Mouse (Mus musculus) CH12.LX (cell line): ENCODE results near the gene Nbea. TPM values are rescaled to one million over a fixed set of nuclear protein-coding genes. Genes with fewer than 3 reads are reported as not detected.

Source experiments
- DNase-seq: peaks from one replicate; pipeline ENCODE4 v3.0.0-alpha.2; 2013; ENCODE audit errors: extremely low read depth
- H3K27ac ChIP-seq: 2 replicates; pipeline ENCODE4 v1.5.1; 2012; ENCODE audit warnings: low read depth, mild to moderate bottlenecking, control low read depth, moderate library complexity; ENCODE audit not compliant: insufficient read depth
- H3K27me3 ChIP-seq: replicated peaks from 2 replicates; pipeline ENCODE3; 2012; ENCODE audit warnings: inconsistent platforms
- H3K36me3 ChIP-seq, 2 experiments: replicated peaks in 1 of 2; 2 replicates each; pipeline versions ENCODE3 to v1.6.1; 2012; ENCODE audit warnings: inconsistent platforms in 1 of 2, low read length in 1 of 2, mild to moderate bottlenecking in 1 of 2, mixed read lengths in 1 of 2, moderate library complexity in 1 of 2; ENCODE audit not compliant: control insufficient read depth in 1 of 2, insufficient read depth in 1 of 2
- H3K4me1 ChIP-seq, 2 experiments: 2 replicates each; pipeline ENCODE4 v1.6.1; 2012; ENCODE audit warnings: inconsistent platforms in 1 of 2, moderate library complexity in 1 of 2; ENCODE audit not compliant: insufficient read depth in 2 of 2, control insufficient read depth in 1 of 2
- H3K4me2 ChIP-seq: 2 replicates; pipeline ENCODE4 v1.6.1; 2012; ENCODE audit warnings: low read depth, mild to moderate bottlenecking, control low read depth; ENCODE audit not compliant: poor library complexity, insufficient read depth, severe bottlenecking
- H3K4me3 ChIP-seq, 3 experiments: fragments of 150-350 bp in 1 of 3; sonication (generic) in 1 of 3; replicated peaks in 1 of 3; 2 replicates each; pipeline versions ENCODE3 to v1.5.1; 2011 to 2012; ENCODE audit warnings: low read depth in 2 of 3, low read length in 2 of 3, mild to moderate bottlenecking in 2 of 3, moderate library complexity in 2 of 3, control low read depth in 1 of 3, improper control_type of control experiment in 1 of 3, inconsistent platforms in 1 of 3, mixed read lengths in 1 of 3; ENCODE audit not compliant: poor library complexity in 1 of 3
- H3K79me2 ChIP-seq: replicated peaks from 2 replicates; pipeline ENCODE4 v1.6.1; 2012; ENCODE audit warnings: mild to moderate bottlenecking, moderate library complexity; ENCODE audit not compliant: control insufficient read depth, poor library complexity, insufficient read depth, severe bottlenecking; ENCODE audit errors: extremely low read depth
- H3K9ac ChIP-seq: 2 replicates; pipeline ENCODE4 v1.6.1; 2012; ENCODE audit warnings: low read depth, mild to moderate bottlenecking, control low read depth, moderate library complexity; ENCODE audit not compliant: insufficient read depth
- H3K9me3 ChIP-seq: replicated peaks from 2 replicates; pipeline ENCODE3; 2012; ENCODE audit warnings: low read length, inconsistent platforms, mixed read lengths
- CHD1 ChIP-seq: IDR thresholded peaks from 2 replicates; pipeline ENCODE4 v1.6.1; 2012; ENCODE audit warnings: low read depth, low read length, improper control_type of control experiment, inconsistent platforms
- ELF1 ChIP-seq: IDR thresholded peaks from 2 replicates; pipeline ENCODE4 v1.6.1; 2014; ENCODE audit warnings: low read depth, mild to moderate bottlenecking, inconsistent platforms, low read length, improper control_type of control experiment
- EP300 ChIP-seq: IDR thresholded peaks from 2 replicates; pipeline ENCODE4 v1.6.1; 2011; ENCODE audit warnings: low read length, improper control_type of control experiment
- ETS1 ChIP-seq: conservative IDR thresholded peaks from 2 replicates; pipeline ENCODE4 v1.6.1; 2012; ENCODE audit warnings: low read depth, mild to moderate bottlenecking, inconsistent platforms, low read length, improper control_type of control experiment, moderate library complexity
- GABPA ChIP-seq: IDR thresholded peaks from 2 replicates; pipeline ENCODE4 v1.6.1; 2012; ENCODE audit warnings: low read depth, low read length, improper control_type of control experiment, inconsistent platforms; ENCODE audit not compliant: insufficient replicate concordance
- IRF4 ChIP-seq: IDR thresholded peaks from 2 replicates; pipeline ENCODE4 v1.6.1; 2014; ENCODE audit warnings: low read depth, mild to moderate bottlenecking, inconsistent platforms, low read length, improper control_type of control experiment
- JUND ChIP-seq: conservative IDR thresholded peaks from 2 replicates; pipeline ENCODE4 v1.6.1; 2011; ENCODE audit warnings: low read depth, low read length, improper control_type of control experiment
- KAT2A ChIP-seq: IDR thresholded peaks from 2 replicates; pipeline ENCODE4 v1.6.1; 2012; ENCODE audit warnings: low read length, improper control_type of control experiment, inconsistent platforms; ENCODE audit not compliant: insufficient replicate concordance
- MAX ChIP-seq: IDR thresholded peaks from 2 replicates; pipeline ENCODE4 v1.6.1; 2011; ENCODE audit warnings: low read length, improper control_type of control experiment
- MEF2A ChIP-seq: IDR thresholded peaks from 2 replicates; pipeline ENCODE4 v1.6.1; 2014; ENCODE audit warnings: low read depth, mild to moderate bottlenecking, inconsistent platforms, low read length, improper control_type of control experiment, borderline replicate concordance
- MXI1 ChIP-seq: IDR thresholded peaks from 2 replicates; pipeline ENCODE4 v1.6.1; 2011; ENCODE audit warnings: mild to moderate bottlenecking, low read depth, low read length, improper control_type of control experiment
- NELFE ChIP-seq: IDR thresholded peaks from 2 replicates; pipeline ENCODE4 v1.6.1; 2011; ENCODE audit warnings: low read depth, low read length, improper control_type of control experiment
- PAX5 ChIP-seq: IDR thresholded peaks from 2 replicates; pipeline ENCODE4 v1.6.1; 2012; ENCODE audit warnings: low read length, inconsistent platforms, mixed read lengths
- RCOR1 ChIP-seq: conservative IDR thresholded peaks from 2 replicates; pipeline ENCODE4 v1.6.1; 2012; ENCODE audit warnings: low read depth, mild to moderate bottlenecking, inconsistent platforms, low read length, improper control_type of control experiment
- SIN3A ChIP-seq: IDR thresholded peaks from 2 replicates; pipeline ENCODE4 v1.6.1; 2012; ENCODE audit warnings: low read length, improper control_type of control experiment, inconsistent platforms
- TCF12 ChIP-seq: IDR thresholded peaks from 2 replicates; pipeline ENCODE4 v1.6.1; 2014; ENCODE audit warnings: low read depth, mild to moderate bottlenecking, inconsistent platforms, low read length, improper control_type of control experiment
- dilution Hi-C: fragments of 300-500 bp; cut with MboI; formaldehyde crosslinking; loops from 2 replicates; pipeline ENCODE4 v1.14.3; 2020; ENCODE audit warnings: low sequenced_read_pairs; ENCODE audit not compliant: extremely low pct_unique_long_range_greater_than_20kb, extremely low pct_ligation_motif_present
- in situ Hi-C: fragments of 300-500 bp; cut with MboI; formaldehyde crosslinking; loops from 3 replicates; pipeline ENCODE4 v1.14.3; 2019; ENCODE audit warnings: low sequenced_read_pairs, low pct_ligation_motif_present, low pct_unique_long_range_greater_than_20kb, mixed read lengths
- polyA plus RNA-seq: library from polyadenylated mRNA; unstranded; fragments of >175 nt; gene quantifications from 2 replicates; pipeline ENCODE4 v1.2.1, GENCODE M21; 2012; ENCODE audit warnings: low read depth; ENCODE audit not compliant: insufficient read length
- total RNA-seq, 2 experiments: library from RNA; depleted of rRNA; stranded (reverse); fragments of 300-350 nt in 1 of 2; fragments of >200 nt in 1 of 2; gene quantifications; 2 replicates each; pipeline ENCODE4 v1.2.3; 2012 to 2014

The Nbea gene
- total and polyA plus RNA-seq, 3 experiments, result 0.04 TPM; not detected in 2

GRCm38 (mm10) chr3:56079015-56079612, 104.4 kb downstream of the Nbea start:
- no peak overlapping the region for H3K4me3 ChIP-seq
- no peaks in the 10 kb centered on the region for H3K4me1 ChIP-seq
- TF ChIP-seq MEF2A (no peak), ELF1 (no peak), RCOR1 (no peak), MAX (no peak), EP300 (no peak), JUND (no peak), PAX5 (no peak), MXI1 (no peak), IRF4 (no peak), KAT2A (no peak)
- H3K4me2 ChIP-seq, result no peak overlapping the region
- no peaks in the 10 kb centered on the region for H3K36me3 ChIP-seq
- in situ Hi-C loops (no loop called here), dilution Hi-C loops (no loop called here)
- H3K9me3 ChIP-seq, result peaks cover 24% of the 10 kb centered on the region
- H3K27me3 ChIP-seq, result no peaks in the 10 kb centered on the region
- H3K27ac ChIP-seq, result no peak overlapping the region
- no peaks in the 10 kb centered on the region for H3K79me2 ChIP-seq
- no peak overlapping the region for H3K9ac ChIP-seq
- no peak for DNase-seq

- dilution Hi-C loops, result no loop called here
- TF ChIP-seq KAT2A, result no peak
- no peak for TF ChIP-seq NELFE
- TF ChIP-seq ETS1, result no peak
- TF ChIP-seq TCF12, result no peak
- TF ChIP-seq CHD1, result no peak
- no peak for TF ChIP-seq SIN3A
- no peak for TF ChIP-seq GABPA
- H3K27ac ChIP-seq, result no peak overlapping the region
- H3K9ac ChIP-seq, result no peak overlapping the region
- no peaks in the 10 kb centered on the region for H3K79me2 ChIP-seq
- no peaks in the 10 kb centered on the region for H3K36me3 ChIP-seq
- DNase-seq, result no peak
- no peak overlapping the region for H3K4me3 ChIP-seq
- no peaks in the 10 kb centered on the region for H3K4me1 ChIP-seq
- peaks cover 28% of the 10 kb centered on the region for H3K9me3 ChIP-seq
- no peak overlapping the region for H3K4me2 ChIP-seq
- no peaks in the 10 kb centered on the region for H3K27me3 ChIP-seq
- in situ Hi-C loops, result no loop called here
These were observed 115.7 kb downstream of the Nbea start for GRCm38 (mm10) chr3:56067849-56068248.
